Mouse (Mus musculus) cerebellum, adult 8-10 months (tissue): ENCODE results near the gene Mex3a.
A peak's percentile ranks its signal among the peaks of the same experiment; 100 is the strongest.

ENCODE experiments used
- DNase-seq: peaks from one replicate; pipeline ENCODE4 v3.0.0; 2022

The Mex3a gene

DNA sequence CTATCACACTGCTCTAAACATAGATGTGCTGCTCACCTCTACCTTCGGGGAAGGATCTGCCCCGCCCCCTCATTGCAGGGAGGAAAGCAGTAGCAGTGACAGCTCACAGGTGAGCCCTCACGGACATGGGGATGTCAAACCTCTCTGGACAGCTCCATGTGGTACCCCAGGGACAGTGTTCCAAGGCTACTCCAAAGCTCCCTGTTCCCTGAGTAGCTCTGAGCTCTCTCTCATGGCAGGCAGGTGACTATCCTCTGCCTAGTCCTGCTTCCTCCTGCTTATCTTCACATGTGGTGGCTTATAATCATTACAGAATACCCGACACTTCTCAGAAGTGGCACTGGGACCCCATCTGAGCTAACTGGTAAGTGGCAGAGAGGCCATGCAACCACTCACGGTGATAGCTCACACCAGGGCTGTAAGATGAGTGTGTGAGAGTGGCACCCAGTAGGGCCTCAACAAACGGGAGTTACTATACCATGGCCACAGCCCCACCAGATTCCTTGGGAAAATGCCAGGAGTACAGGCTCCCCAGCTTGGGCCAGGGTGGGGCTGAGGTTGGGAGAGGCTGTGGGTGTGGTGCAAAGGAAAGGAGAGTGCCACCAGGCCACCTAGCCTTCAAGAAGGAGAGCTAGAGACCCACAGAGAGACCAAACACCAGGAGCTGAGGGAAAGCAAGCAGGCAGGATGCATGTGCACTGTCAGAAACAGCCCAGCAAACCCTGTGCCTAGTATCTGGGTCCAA lies 14.7 kb downstream of the Mex3a start:
- no peak for DNase-seq

DNA sequence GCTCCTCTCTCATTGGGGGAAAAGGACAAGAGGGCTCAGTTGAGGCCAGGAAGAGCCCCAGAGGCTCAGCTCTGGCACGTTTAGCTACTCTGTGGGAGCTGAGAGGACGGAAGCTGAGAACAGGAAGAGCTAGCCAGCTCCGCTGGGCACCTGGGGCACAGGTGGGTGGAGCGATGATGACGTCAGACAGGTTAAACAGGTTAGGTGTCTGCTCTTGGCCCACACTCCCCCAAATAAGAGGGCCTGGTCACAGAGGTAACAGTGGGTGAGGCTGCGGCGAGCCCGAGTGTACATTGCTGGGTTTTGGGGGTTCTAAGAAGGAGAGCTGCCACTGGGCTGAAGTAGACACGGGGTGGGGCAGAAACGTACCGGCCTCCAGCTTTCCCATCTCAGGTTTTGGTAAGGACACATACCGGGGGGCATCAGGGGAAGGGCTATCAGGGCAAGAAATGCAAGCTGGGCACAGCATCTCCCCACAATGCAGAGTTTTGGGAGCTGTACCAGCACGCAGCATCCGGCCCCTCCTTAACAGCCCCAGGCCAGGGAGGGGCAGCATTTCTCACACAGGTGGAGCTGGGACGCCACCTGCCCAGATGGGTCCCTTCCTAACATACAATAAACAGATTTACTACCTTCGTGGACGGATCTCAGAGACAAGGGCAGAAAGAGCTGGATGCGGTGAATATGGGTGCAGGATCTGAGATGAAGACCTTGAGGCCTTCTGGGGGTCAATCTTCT lies 16.2 kb downstream of the Mex3a start, which contains the start of gene Rab25:
Gene Rab25 (minus strand): TSS at position 121 of the 738 bp plus-strand sequence.
- DNase-seq = no peak

DNA sequence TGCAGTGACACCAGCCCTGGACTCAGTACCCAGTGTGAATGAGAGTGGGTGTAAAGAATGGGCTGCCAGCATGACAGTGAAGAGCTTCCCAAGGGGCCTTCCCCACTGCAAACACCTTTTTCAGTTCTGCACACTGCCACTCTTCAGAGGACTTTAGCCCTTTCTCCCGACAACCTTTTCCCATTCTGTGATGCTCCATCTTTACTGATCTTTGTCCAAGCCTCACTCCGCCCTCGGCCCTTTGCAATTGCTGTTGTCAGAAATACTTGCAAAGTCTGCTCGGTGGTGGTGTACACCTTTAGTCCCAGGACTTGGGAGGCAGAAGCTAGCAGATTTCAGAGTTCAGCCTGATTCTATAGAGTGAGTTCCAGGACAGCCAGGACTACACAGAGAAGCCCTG lies 19.4 kb downstream of the Mex3a start:
- DNase-seq = no peak

DNA sequence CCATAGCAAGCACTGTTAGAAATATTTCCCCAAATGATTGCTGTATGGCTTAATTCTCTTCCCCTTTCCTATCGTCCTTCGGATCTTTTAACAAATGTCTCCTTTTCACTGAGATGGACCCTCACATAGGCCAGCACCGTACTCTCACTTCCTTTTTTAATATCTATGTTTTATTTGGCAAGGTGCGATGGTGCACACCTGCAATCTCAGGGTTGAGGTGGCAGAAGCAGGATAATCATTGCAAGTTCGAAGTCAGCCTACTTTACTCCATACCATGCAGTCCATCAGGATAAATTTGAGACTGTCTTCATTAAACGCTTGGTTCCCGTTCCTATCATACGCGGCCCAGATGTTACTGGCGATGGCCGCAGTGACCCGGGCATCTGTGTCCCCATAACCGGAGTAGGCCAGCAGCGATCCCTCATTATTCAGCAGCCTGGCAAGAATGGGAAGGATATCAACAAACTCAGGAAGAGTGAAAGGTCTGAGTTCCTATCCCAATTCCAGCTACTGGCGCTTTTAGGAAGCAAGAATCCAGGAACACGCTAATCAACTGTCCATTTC lies 20.0 kb downstream of the Mex3a start:
- no peak for DNase-seq

DNA sequence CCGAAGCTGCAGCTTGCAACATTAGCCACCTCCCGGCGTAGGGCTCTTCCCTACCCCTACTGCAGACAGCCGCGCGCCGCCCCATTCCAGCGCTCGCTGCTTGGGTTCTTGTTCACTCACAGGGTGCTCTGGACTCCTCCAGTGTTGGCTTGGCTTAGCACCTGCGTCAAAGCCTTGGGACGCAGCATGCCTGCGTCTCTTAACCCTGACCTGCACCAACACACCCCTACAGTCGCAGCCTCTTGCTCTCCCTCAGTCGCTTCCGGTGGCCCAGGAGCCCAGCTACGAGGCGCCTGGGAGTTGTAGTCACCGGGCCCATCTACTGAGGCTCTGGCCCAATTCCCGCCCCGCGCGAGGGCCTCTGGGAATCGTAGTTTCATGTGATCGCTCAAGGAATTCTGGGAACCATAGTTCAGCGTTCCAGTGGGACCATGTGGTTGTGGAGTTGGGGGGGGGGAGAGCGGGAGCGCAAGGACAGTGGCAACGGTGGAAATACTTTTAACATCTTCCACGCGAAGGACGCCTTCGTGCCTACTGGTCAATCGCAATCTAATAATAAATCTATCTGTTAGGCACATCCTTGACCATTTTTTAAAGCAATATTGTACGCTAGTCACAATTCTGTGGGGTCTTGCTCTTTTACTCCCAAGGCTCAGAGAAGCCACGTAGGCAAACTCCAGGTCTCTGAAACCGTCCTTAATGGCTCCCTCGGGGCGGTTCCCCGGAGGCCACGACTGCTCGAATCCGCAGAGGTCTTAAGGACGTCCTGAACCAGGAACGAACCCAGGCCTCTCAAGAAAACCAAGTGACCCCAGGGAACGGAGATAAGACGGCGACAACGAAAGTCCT lies 20.7 kb downstream of the Mex3a start, which contains the start of gene Lamtor2:
Gene Lamtor2 (minus strand): TSS at position 399 of the 849 bp plus-strand sequence.
- peak; percentile 97 for DNase-seq

DNA sequence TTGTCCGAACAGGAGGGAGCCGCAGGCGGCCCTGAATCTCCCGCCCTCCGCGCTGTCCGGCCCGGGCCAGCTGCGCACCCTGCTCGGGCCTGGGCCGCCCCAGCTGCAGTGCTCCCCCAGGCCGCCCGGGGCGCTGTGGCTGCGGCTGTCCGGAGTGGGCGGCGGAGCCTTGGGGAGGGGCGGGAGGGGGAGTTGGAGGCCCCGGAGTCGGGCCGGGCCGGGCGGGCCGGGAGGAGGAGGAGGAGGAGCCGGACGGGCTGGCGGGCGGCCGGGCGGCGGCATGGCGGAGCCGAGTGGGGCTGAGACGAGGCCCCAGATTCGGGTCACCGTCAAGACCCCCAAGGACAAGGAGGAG lies 21.3 kb downstream of the Mex3a start, which contains the start of gene Ubqln4:
Gene Ubqln4 (plus strand): TSS at position 234 of the 355 bp plus-strand sequence.
- DNase-seq = peak; percentile 92

DNA sequence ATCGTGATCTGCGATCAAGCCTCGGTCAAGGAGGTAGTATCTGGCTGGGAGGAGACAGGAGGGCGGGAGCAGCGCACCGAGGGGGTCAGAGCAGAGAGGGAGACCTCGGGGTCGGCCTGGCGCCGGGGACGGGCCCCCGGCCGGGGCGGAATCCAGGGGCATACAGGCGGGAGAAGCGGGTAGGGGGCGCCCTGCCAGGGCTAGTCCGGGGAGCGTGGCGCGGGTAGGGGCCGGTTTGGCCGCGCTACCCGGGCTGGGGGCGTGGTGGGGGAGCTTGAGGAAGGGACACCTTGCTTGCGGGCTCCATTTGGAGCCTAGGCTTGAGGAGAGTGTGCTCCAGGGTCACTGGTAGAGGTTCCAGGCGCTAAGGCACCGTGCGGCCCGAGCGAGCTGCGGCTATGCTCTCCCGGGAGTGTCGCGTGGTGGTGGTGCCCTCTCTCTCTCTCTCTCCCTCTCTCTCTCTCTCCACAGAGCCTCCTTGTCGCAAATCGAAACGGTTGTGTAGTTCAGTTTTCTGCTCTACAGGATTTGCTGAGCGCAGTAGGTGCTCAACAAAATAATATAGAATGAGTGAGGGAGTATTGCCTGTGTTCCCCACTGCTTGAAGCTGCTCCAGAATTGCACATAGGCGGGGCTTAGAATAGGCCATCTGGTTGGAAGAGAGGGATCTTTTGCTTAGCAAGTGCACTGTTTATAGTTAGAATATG lies 21.8 kb downstream of the Mex3a start:
- no peak for DNase-seq

DNA sequence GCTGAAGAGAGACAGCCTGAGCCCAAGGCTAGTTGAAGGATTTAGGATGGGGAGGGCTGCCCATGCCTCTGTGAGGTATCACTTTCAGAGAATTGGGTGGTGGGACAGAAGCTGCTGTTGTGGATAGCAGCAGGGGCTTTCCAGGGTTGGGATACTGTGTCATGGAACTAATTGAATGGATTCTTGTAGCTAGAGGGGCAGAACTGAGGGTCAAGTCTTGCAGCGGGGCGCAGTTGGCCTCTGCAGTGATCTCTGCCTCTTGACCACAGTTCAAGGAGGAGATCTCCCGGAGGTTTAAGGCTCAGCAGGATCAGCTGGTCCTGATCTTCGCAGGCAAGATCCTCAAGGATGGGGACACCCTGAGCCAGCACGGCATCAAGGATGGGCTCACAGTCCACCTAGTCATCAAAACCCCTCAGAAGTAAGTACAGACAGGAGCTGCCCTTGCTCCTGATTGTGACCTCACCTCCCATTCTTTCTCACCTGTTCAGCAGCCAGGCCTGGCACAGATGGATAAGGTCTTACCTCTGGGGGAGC lies 22.9 kb downstream of the Mex3a start:
- DNase-seq = no peak

DNA sequence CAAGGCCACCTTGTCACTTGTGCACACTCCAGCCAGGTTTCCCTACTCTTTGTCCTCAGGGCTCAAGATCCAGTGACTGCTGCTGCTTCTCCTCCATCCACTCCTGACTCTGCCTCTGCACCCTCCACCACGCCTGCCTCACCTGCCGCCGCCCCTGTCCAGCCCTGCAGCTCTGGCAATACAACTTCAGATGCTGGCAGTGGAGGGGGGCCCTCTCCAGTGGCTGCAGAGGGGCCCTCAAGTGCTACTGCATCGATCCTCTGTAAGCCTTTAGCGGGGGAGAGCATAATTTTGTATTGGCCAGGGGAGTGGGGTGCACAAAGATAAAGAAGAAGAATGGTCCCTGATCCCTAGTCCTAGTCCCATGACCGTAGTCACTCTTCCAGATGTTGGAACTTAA lies 23.5 kb downstream of the Mex3a start:
- DNase-seq = no peak

DNA sequence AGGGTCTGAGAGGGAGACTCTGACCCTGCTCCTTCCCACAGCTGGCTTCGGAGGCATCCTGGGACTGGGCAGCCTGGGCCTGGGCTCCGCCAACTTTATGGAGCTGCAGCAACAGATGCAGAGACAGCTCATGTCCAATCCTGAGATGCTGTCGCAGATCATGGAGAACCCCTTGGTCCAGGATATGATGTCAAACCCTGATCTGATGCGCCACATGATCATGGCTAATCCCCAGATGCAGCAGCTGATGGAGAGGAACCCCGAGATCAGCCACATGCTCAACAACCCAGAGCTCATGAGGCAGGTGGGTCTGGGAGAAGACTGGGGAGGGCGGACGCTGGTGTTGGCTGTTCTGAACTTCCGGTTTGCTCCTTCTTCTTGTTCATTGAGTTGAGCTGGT lies 24.4 kb downstream of the Mex3a start:
- DNase-seq = no peak

DNA sequence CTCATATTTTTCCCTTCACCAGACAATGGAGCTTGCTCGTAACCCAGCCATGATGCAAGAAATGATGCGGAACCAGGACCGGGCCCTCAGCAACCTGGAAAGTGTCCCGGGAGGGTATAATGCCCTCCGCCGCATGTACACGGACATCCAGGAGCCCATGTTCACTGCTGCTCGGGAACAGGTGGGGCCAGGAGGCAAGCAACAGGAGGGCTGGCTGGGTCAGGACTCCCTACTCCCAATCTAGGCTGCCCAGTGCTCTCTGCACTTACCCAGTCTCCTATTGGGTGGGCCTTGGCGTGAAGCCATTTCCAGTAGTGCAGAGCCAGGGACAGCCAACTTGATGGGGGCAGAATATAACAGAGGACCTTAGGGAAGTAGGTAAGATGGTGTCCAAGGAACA lies 27.4 kb downstream of the Mex3a start:
- DNase-seq = no peak

DNA sequence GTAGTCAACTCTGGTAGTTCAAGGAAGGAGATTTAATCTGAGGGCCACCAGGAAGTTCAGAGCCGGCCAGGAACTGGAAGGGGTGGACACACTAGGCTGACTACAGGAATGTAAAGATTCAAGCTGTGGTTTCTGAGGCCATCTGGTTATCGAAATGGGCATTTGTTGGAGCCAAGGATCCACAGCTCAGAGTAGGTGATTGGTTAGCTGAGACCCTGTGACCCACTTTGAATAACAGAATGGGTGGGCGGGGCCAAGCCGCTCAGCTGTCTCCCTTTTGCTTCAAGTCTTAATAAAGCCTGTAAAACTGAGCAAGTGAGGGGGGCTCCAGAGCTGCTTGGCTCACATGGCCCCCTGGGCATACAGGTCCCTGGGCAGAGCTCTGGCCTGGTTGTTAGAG lies 29.8 kb downstream of the Mex3a start:
- no peak for DNase-seq

DNA sequence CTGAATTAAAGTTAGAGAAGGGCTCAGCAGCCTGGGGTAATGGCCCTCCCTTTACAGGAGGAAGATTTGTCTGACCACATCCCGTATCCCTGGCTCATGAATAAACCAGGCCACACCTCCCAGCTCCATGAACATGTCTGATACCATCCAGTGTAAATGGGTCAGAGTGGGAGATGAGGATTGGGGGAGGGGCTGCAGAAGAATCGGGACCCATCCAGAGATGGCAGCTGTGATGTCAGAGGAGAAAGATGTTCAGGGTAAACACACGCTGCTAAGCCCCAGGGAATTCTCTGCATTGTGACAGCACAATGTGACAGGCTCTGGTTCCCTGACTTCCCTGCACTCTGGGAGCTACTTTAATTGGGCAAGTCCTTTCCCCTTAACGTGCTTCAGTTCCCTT lies 31.2 kb downstream of the Mex3a start:
- no peak for DNase-seq

DNA sequence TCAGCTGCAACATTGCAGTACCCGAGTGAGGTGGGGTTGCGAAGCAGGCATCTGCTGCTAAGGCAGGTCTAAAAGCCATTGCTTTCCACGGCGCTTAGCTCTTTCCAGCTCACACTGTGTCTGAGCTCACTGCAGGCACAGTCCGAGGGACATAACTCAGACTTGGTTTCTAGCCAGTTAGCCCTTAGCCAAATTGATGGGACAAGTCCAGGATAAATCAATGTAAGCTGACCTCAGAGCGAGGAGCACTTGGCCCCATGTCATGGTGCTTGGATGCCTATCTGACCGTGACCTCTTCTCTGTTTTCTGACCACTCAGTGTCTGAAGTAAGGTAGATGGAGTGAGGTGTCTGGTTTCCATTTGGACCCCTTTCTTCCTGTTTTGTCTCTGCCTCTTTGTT lies 31.8 kb downstream of the Mex3a start:
- no peak for DNase-seq

DNA sequence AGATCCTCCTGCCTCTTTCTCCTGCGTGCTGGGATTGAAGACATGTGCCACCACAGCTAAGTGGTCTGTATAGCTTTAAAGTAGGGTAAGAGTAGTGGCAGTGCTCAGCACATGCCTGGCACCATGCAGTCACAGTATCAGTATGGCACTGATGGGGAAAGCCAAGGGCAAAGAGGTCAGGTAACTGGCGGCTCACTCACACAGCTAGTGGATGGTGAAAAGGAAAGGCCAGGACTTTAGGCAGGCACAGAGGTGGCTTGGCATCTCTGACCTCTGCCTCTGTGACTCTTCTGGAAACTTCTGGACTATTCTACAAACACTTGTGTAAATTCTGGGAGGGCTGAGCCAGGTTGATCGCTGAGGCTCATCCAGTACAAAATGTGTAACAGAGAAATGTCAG lies 33.9 kb downstream of the Mex3a start:
- no peak for DNase-seq

DNA sequence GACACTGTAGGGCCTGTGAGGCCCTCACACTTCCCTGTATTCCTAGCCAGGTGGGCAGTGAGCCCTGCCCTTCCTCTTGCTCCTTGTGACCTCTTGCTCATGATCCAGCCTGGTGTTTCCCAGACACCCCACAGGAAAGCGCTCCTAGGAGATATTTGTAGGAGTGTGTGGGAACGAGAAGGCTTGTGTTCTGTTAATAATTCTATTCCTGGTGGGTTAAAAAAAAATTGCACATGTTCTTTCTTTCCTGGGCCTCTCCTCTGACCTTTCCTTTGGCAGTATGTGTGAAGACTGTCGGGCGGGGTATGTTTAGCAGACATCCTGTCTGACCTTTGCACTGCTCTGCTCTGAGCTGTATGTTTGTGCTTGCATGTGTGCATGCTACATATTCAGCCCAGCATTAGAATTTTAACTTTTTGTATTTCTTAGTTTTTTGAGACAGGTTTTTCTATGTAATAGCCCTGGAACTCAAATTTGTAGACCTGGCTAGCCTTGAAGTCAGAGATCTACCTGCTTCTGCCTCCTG lies 34.4 kb downstream of the Mex3a start:
- no peak for DNase-seq

DNA sequence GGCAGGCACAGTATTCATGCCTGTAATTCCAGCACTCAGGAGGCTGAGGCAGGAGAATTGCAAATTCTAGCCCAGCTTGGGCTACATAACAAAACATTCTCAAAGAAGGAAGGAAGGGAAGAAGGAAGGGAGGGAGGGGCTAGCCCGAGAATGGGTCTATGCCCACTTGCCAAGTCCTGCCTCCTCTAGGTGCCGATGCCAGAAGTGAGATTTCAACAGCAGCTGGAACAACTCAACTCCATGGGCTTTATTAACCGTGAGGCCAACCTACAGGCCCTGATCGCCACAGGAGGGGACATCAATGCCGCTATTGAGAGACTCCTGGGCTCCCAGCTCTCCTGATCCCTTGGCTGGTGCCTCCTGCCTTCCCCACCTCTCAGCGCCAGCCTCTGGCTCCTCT lies 35.7 kb downstream of the Mex3a start:
- no peak for DNase-seq

DNA sequence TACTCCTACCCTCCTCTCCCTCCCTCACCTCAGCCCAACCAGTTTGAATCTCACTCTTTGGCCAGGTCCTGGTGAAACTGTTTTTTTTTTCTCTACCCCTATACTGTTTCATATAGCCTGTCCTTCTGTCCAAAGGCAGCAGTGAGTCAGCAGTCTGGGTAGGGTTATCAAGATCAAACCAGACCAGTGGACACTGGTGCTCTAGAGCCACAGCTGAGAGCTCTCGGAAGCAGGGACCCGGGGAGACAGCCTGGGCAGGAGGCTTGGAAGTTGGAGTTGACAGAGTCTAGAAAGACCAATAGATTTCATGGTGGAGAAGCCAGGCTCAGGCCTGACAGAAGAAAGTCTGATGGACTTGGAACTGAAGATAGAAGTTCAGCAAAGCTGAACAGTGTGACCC lies 36.4 kb downstream of the Mex3a start:
- DNase-seq = no peak

DNA sequence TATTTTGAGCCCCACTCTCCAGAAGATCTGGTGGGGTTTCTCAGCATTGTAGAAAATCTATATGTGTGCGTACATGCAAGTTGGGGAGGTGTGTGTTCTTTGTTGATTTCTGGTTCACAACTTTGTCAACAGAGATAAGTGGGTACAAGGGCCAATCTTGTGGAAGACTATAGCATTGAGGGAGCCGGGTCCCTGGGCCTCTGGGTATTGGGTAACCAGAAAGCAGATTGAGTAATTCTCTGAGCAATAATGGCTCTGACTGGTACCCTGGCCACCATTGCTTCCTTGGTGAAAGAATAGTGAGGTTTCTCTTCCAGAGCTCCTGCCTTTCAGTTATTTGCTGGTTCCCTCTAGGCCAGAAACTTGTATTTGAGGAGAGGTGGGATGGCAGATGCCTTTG lies 36.9 kb downstream of the Mex3a start:
- DNase-seq = no peak

DNA sequence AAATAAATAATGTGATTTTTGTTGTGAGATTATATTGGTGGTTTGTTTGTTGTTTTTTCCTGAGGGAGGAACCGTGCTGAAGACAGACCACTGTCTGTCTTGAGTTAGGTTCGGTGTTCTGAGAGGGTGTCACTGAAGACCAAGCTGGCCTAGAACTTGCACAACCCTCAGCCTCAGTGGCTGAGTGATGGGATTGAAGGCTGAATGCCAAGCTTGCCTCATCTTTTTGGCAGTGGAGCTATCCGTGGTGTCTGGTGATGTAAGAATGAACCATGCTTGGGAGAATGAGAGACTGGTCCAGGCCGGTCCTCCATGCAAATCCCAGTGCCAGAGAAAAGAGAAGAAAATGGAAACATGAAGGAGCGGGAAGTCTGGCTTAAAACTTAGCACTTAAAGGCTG lies 37.5 kb downstream of the Mex3a start:
- DNase-seq = no peak

DNA sequence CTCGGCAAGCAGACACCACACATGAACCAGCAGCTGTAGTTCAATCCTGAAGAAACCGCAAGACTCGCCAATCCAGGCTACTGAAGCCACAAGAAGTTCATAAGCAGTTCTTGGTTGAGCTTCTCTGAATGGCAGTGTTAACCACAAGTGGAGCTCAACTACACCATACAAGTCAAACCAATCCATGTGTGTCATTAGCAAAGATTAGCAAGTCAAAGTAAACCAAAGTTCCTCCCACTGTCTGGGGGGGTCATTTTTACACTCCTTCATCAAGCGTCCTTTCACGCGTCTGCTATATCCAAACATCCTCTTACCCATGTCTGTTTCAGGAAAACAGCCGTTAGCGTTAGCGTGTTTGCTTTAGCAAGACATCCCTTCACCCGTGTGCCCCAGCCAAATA lies 38.1 kb downstream of the Mex3a start:
- DNase-seq = no peak

DNA sequence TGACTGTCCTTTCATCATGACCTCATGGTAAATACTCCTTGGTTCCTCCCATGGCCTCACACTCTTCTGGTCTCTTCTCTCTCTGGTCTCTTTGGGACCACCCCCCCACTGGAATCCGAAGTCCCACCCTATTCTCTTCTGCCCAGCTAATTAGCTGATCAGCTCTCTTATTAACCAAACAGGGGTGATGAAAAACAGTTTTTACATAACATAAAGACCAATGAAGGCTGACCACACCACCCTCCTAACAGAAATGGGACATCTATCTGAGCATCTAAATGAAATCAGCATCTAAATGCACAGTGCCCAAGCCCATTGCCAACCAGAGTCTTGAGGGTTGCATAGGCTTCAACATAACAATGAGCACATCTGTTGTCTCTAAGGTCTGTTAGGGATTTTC lies 39.7 kb downstream of the Mex3a start:
- no peak for DNase-seq
